Mouse (Mus musculus): ENCODE results near the gene Sox1.

Gene Sox1

DNA sequence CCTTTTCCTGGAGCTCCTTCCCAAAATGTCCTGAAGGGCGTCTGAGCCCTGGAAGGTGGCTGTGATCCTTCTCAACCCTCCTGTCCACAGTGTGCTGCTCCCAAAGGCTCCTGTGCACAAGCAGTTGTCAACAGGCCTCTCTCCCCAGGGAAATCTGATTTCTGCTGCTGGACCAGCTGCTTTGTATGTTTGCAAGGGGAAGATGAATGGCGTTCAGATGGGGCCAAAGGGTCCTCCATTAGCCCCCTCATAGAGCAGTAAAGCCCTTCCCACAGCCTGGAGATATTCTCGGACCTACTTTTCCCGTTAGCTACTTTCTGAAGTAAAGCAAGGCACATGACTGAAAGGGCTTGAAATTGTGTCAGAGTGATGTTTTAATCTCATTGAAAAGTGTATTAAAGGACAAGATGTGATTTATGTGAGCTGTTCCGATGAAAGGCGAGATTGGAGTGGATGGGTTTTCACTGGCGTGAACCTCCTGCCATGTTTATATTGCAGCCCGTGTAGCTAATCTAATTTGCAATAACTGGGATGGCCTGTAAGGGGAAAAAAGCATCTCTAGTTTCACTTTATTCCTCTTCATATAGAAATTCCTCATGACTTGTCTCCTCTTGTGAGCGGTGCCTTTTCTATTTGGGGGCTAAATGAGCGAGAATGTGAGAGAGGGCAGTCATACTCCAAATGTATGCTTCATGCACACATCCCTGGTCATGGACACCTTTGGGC is 6.5 kb upstream of the Sox1 start:
- no peak for DNase-seq (ENCODE audit: extremely low read depth, low read depth)

DNA sequence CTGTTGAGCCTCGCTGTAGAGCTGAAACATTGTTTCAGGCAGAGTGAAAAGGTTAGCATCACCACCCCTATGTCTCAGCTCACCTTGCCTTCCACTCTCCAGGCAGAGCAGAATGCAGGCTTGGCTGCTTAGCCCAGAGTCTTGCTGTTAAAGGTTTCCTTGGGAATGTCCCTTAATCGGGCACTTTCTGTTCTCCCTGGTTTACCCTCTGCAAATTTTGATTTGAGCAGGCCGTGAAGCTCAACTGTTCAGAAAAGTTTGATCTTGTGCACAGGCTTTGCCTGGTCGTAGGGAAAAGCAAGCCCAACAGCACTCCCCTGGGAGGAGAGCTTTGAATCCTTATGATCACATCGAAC is 6.0 kb upstream of the Sox1 start:
- DNase-seq (ENCODE audit: extremely low read depth, low read depth), result no peak

DNA sequence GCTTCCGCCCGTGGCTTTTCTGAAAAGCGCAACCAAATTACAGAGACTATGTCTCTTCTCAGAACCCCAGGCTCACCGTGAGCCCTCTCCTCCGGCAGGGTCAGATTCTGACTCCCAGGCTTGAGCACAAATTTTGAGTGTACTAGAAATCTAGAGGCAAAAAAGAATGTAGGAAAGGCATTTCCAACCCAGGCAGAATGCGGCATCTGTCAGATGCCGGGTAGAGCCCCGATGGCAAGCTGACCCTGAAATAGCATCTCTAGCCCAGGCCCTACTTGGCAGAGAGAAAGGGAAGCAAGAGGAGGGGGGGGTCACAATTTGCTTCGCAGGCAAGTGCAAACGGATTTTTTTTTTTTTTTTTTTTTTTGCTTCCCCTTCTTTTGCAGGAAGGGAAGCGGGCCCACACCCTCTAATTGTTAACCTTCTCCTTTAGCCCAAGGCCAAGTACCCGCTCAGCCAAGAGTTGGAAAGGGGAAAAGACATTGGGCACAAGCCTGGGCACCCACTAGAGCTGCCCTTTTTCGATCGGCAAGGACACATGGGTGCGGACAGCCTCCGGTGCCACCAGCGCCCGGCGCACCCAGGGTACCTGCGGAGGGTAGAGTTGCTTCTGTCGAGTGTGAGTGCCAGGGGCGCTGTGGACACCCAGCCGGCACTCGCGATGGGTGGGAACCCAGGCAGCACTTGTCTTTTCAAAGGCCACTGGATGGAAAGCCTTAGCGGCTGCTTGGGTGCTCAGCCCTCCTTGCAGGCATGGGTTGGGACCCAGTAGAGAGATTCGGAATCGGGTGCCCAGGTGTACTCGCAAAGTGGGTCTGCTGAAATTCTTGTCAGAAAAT is 5.1 kb upstream of the Sox1 start:
- DNase-seq (ENCODE audit: extremely low read depth, low read depth), result no peak

DNA sequence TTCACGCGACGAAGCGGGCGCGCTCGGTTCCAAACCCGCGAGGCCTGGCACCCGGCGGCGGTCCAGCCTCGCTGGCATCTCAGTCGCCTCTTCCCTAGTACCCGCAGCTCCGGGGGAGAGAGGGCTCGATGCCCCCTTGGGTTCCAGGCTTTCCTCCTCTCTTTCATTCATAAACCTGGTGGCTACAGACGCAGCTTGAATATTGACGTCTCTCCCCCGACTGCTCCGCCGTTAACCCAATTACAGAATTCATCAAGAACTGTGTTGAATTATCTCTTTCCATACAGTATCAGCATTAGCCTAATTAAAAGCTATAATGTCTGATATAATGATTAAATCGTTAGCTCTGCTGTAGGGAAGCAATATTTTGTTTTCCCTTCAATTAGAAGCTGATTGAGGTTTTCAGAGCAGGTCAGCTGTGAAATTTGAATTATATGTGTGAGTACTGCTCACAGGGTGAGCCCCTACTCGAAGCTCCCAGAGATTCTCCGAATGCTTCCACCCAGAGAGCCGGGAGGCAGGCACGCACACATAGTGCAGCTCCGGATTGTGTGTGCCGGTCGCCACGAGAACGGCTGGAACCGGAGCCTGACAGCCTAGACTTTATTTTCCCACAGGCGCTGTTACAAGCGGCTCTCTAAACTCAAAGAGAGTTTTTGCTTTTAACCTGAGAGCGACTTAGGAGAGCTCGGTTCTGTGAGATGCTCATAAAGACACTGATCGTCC is 4.3 kb upstream of the Sox1 start:
- no peak for DNase-seq (ENCODE audit: extremely low read depth, low read depth)

DNA sequence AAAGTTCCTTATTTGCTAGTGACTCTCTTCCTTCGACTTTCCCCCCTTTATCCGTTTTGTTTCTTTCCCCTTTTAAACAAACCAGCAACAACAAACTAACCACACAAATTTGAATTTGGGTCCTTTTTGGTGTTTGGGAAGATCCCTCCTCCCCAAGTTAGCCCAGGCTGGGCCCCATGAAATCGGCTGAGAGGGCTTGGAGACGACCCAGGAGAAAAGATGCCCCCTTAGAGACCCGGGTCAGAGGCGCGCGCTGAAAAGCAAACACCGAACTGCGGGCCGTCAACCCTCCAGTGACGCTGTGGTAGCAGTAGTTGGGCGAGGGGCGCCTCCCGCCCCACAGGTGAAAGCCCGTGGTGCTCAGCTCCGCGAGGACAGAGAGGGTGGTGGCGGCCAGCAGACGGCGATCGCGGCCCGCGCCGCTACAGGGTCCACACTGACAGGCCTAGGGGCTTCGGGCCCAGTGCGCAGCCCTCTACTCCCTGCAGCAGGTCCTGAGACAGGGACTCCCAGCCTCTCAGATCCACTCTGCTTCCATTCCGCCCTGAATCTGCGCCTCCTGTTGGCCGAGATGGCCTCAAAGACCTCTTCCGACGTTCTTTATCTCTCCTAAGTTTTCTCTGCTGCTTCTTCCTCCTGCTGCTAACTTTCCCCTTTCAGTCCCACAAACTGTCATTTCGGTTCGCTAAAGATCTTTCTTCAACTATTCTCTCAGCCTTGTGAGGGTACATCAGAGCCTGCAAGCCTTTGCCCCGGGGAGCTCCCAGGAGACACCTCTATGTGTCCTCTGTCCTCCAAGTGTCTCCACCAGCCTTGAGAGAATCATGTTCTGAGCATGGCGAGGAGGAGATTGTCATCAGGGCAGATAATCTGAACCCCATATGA is 3.5 kb upstream of the Sox1 start:
- DNase-seq (ENCODE audit: extremely low read depth, low read depth), result no peak

DNA sequence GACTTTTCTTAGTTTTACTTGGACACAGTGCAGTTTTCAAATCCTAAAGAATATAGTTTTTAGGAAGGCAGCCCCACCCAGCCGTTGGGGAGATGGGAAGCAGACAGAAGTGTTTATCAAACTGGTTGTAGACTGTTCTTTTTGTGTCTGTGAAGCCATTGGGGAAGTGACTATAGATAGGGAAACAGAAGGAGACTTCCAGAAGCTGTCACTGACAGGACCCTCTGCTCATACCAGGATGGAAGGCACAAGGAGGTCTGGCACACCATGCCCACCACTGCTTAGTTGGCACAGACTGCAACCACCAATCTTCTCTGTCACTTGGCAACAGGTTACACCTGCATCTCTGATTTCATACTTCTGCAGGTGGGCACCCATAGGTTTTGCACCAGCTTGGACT is 2.3 kb upstream of the Sox1 start:
- no peak for DNase-seq (ENCODE audit: extremely low read depth, low read depth)

DNA sequence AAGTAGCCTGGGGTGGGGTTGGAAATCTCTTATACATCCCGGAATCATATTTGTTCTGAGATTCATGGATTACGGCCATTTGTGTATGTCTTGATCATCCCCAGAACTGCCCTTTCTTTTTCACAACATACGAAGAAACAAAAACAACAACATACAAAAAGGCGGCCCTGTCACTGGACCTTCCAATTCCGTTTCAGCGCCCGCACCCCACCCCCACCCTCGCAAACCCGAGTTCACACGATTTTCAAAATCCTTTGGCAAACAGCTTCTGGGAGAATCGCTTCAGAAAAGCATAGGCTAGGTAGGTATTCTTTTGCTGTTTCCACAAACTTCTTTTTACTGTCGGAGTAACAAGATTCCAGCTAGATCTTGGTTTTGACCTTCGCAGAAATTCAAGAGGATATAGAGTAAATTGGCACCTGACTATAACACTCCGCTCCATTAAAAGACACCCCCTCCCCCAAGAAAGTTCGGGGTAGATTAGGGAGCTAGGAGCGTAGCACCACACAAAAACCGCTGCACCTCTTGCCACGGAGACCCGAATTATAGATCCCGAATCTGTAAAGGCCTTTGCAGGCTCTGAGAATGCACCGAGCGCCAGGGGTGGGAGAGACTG is 602 bp upstream of the Sox1 start:
- DNase-seq (ENCODE audit: extremely low read depth, low read depth), result no peak

DNA sequence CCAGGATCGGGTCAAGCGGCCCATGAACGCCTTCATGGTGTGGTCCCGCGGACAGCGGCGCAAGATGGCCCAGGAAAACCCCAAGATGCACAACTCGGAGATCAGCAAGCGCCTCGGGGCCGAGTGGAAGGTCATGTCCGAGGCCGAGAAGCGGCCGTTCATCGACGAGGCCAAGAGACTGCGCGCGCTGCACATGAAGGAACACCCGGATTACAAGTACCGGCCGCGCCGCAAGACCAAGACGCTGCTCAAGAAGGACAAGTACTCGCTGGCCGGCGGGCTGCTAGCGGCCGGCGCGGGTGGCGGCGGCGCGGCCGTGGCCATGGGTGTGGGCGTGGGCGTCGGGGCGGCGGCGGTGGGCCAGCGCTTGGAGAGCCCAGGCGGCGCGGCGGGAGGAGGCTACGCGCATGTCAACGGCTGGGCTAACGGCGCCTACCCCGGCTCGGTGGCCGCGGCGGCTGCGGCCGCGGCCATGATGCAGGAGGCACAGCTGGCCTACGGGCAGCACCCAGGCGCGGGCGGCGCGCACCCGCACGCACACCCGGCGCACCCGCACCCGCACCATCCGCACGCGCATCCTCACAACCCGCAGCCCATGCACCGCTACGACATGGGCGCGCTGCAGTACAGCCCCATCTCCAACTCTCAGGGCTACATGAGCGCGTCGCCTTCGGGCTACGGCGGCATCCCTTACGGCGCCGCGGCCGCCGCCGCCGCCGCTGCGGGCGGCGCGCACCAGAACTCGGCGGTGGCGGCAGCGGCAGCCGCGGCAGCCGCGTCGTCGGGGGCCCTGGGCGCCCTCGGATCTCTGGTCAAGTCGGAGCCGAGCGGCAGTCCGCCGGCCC is 1.6 kb downstream of the Sox1 start:
- DNase-seq (ENCODE audit: extremely low read depth, low read depth), result no peak

DNA sequence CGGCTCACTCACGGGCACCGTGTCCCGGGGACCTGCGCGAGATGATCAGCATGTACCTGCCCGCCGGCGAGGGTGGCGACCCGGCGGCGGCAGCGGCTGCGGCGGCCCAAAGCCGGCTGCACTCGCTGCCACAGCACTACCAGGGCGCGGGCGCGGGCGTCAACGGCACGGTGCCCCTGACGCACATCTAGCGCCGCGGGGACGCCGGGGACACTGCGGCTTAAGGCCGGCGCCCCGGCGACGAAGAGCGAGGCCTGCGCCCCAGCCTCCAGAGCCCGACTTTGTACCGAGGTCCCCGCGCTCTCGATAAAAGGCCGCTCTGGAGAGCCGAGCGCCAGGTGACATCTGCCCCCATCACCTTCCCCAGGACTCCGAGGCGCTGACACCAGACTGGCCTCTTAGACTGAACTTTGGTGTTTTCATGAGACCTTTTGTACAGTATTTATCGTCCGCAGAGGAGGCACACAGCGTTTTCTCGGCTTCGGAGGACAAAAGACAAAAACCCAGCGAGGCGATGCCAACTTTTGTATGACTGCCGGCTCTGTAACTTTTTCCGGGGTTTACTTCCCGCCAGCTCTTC is 2.3 kb downstream of the Sox1 start:
- DNase-seq (ENCODE audit: extremely low read depth, low read depth), result no peak

DNA sequence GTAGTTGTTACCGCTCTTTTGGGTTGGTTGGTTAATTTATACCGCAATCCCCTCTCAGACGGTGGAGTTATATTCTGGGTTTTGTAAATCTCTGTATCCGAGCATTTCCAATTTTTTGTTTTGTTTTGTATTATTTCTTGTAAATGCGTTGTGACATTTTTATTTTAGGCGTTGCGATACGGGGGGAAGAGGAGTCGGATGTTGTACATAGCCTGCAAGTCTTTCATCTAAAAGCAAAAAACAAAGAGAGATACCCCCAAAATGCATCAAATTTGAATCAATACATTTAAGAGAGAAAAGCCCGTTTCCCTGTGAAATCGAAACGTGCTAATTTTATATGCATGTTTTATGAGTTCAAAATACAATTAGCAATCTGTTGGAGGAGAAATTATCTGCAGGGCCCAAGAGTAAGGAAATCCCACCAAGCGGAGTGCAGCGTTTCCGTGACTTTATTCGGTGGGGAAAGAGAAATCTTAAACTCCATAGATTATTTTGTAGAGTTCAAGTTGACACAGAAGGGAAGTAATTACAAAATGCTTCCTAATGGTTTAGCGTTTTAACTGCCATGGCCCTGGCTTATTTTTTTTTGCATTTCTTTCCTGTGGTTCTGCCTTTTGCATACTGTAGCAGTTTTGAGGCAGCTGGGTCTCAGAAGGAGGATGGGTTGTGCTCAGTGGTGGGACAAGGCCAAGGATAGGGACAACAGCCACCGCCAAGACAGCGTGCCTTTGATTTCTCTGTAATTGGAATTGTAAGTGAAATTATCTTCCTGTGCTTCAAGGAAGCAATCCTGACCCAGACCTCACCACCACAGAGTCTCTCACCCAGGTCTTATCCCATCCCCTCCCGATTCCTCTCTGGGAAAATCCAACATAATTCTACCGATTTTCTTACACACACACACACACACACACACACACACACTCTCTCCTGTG is 3.2 kb downstream of the Sox1 start:
- DNase-seq (ENCODE audit: extremely low read depth, low read depth), result no peak

DNA sequence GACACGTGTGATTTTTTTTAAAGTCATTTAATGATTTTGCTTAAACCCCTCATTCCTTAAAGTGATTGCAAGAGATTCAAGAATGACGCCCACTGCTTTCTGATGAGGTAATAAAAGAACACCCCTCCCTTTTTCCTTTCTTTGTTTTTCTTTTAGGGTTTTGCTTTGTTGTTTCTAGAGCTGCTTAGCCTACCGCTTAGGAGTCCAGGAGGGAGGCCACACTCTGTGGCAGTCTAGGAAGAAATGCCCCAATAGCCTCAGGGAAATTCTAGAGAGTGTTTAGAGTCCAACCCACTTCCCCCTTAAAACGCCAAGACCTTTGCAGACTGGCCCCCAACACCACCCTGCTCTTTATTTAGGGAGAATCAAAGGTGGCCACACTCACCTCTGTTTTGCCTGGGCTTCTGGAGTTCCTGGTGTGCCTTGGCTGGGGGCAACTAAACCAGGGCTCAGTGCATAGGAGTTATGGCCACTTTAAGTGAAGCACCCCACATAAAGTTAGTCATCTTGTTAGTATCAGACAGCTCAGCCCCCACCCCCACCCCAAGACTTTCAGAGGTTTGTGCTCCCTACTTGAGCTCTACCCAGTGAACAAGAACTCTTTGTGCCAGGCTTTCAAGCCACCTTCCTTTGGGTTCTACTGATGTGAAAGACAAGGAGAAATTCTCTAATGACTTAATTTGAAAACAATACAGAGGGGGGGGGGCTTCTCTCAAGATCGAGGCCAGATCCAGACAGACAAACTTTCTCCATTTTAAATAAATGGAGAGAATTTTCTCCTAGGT is 4.5 kb downstream of the Sox1 start:
- DNase-seq (ENCODE audit: extremely low read depth, low read depth), result no peak

DNA sequence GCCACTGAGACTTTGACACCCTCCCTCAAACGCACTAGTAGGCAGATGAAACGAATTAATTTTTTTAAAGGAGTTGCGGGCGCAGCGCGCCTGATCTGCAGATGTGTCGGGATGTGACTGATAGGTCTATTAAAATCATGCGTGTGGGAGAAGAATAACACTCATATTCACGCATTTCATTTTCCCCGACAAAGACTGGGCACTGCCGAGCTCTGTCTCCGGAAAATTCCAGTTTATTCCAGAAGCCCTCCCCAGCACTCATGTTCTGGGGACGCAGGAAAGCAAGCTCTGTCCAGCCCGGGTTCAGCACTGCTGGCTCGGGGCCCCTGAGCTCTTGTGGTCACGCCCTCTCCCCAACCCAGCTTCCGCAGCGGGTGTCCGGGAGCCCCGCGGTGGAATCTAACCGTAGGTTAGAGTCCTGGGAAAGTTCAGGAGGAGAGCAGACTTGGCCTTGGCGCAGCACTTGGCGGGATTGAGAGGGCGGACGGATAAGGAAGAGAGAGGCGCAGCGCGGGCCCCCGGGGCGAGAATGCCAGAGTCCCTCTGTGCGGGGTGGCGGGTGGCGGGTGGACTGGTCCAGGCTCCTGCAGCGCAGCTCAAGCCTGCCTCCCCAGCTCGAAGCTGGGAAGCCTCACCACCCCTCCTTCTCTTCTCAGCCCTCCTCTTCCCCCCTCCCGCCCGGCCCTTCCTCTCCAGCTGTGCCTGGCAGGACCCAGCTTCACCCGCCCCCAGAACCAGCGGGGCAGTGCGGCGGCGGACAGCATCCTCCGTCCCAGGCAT is 5.7 kb downstream of the Sox1 start:
- DNase-seq (ENCODE audit: extremely low read depth, low read depth), result no peak

DNA sequence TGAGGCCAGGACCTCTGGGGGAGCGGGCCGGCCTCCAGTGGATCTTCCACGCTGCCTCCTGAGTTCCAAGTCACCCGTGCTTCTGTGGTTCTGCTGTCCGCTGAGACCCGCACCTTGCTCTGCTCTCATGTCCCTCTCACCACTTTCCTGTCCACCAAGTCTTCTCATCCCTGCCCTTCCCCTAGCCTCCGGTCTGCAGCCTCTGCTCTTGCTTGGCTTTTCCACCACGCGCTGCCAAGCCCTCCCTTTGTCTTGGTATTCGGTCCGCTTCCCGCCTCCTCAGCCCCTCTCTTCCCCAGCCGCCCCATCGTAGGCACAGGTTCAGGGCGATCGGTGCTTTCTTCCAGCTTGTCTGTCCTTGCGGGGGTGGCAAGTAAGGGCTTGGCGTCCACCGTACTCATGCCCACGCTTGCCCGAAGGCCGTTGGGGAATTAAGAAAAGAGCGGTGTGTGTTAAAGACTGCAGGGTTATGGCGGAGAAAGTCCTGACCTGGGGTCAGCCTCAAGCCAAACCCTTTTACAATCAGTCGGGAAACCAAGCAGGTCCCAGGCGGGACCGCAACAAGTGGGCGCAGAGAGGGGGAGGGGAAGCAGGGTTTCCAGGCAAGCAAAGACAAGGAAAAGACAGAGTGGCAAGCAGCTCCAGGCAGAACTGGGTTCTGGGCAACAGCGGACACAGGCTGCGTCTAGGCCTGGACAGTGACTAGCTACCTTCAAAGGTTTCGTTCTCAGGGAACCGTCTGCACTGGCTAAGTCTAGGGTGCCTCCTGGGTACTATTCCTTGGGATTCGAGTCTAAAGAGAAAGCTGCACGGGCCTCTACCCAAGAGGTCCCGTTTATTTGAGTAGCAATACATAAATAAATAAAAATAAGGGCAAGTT is 6.5 kb downstream of the Sox1 start:
- DNase-seq (ENCODE audit: extremely low read depth, low read depth), result no peak

DNA sequence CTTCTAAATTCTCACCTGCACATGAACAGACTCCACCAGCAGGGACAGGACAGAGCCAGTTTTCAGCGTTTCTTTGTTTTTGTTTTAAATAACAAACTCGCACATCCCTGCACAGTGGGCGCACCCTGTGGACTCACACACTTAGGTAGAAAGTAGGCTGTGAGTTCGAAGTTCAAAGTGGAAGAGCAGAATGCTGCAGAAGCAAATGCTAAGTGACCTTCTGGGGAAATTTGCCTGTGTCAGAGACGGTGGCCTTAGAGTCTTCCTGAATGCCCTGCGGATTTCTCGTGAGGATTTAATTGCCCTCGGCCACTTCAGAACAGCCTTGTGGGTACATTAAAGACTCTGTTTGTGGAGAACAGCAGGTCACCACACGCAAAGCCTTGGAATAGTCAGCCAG is 7.6 kb downstream of the Sox1 start:
- no peak for DNase-seq (ENCODE audit: extremely low read depth, low read depth)

DNA sequence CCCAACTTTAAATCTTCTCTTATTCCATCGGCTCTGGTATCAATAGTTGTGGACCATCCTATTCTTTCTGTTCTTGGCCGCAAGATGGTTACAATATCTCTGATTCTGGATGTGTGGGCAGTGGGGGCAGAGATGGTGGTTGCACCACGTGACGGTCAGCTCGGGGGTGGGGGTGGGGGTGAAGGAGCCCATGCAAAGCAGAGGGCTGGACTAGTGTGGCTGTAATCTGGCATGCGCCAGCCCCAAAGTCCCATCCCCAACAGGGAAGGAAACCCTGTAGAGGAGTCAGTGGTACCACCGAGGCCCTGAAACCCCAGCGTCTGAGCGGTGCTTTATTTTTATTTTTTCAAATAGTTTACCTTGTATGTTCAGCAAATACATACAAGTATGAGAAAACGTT is 12.9 kb downstream of the Sox1 start:
- no peak for DNase-seq (ENCODE audit: extremely low read depth, low read depth)

DNA sequence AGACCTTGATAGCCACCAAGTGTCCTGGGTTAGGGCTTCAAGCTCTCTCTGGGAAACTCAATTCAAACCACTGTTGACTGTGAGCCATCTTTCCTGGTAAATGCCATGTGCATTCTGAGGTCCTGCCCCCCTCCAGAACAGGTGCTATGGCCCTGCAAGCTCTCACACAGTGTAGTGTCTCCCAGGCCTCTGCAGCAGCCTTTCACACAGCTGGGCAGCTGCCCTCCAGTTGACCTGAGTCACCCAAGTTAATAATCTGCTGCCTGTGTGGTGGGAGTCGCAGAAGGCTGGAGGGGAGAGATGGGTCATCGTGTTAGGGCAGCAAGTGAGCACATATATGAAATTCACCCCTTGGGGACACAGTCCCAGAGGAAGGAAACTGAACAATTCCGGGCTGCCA is 14.9 kb downstream of the Sox1 start:
- no peak for DNase-seq (ENCODE audit: extremely low read depth, low read depth)
